In genomic region chr5:23094894-23095293, GRCm38 (mm10) we compare ENCODE assay signal across 19 mouse cellular contexts.
"Had no signal": no experiment of that assay in that cellular context is flagged by ENCODE, and none has a peak within 500 bp of the region (broad histone marks: within the 10 kb centered on the region; RNA-seq: fewer than 3 reads in every experiment).

No protein-coding gene starts in this region.

- H3K9ac ChIP-seq: lung, embryonic 14.5 days; midbrain, embryonic 12.5 days; neural tube, embryonic 13.5 days; neural tube, embryonic 15.5 days had no signal

- H3K4me3 ChIP-seq: midbrain, embryonic 10.5 days; midbrain, embryonic 12.5 days; myocyte; neural tube, embryonic 13.5 days; neural tube, embryonic 15.5 days had no signal

- ATAC-seq: midbrain, embryonic 16.5 days had no signal

- H3K27me3 ChIP-seq: midbrain, embryonic 12.5 days; neural tube, embryonic 13.5 days; neural tube, embryonic 15.5 days had no signal

- H3K9me3 ChIP-seq: midbrain, embryonic 10.5 days; midbrain, embryonic 12.5 days; neural tube, embryonic 13.5 days; neural tube, embryonic 15.5 days had no signal

- H3K27ac ChIP-seq: midbrain, embryonic 10.5 days; midbrain, embryonic 12.5 days; neural tube, embryonic 13.5 days; neural tube, embryonic 15.5 days had no signal

- DNase-seq: lung, adult 18-20 months; lung, embryonic 14.5 days; lung, postnatal 10 days; lung, postnatal 4 days; midbrain, embryonic 14.5 days; retina, postnatal 1 day; right cerebral cortex, adult 18-20 months; right cerebral cortex, postnatal 25 days; right cerebral cortex, postnatal 4 days; spleen, adult 18-20 months; thymus, adult 2 months; thymus, postnatal 25 days; thymus, postnatal 4 days had no signal

- H3K36me3 ChIP-seq: midbrain, embryonic 10.5 days; midbrain, embryonic 12.5 days; neural tube, embryonic 13.5 days; neural tube, embryonic 15.5 days had no signal

- H3K4me1 ChIP-seq: midbrain, embryonic 12.5 days; neural tube, embryonic 13.5 days; neural tube, embryonic 15.5 days had no signal

- H3K4me2 ChIP-seq: lung, embryonic 14.5 days; midbrain, embryonic 12.5 days; neural tube, embryonic 13.5 days; neural tube, embryonic 15.5 days had no signal
